15 mouse cellular contexts compared by ENCODE assay signal in the genomic region with DNA sequence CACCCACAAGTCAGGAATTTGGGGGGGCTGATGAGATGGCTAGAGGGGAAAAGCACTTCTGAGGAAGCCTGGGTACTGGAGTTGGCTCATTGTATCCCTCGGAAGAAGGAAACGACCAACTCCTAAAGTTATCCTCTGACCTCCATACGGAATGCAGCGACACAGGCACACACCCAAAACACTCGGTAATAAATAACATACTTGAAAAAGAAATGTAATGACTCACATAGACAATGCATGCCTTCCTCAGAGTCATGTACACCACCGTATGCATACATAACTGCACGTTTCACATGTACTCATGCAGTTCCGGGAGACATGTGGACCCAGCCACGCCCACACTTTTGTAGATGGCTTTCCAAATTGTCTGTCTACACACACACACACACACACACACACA. TPM values are rescaled to one million over a fixed set of nuclear protein-coding genes. Genes with fewer than 3 reads are reported as not detected.
A peak's percentile ranks its signal among the peaks of the same experiment; 100 is the strongest.
DNase-seq lines count a peak whose midpoint lies in the region; ATAC-seq lines count a peak whose summit lies in the region.
"Had no signal": no experiment of that assay in that cellular context is flagged by ENCODE, and none has a peak within 500 bp of the region (broad histone marks: within the 10 kb centered on the region; RNA-seq: fewer than 3 reads in every experiment).

No protein-coding gene starts in this region.

- no peaks in the 10 kb centered on the region for H3K9me3 ChIP-seq in heart, embryonic 11.5 days (replicated peaks; ENCODE audit: control insufficient read depth, low read length)
- no peaks in the 10 kb centered on the region for H3K9me3 ChIP-seq in kidney, embryonic 15.5 days (replicated peaks)
- H3K9me3 ChIP-seq in embryonic facial prominence, embryonic 15.5 days (replicated peaks) = no peaks in the 10 kb centered on the region
- no peaks in the 10 kb centered on the region for H3K9me3 ChIP-seq in limb, embryonic 15.5 days
- H3K9me3 ChIP-seq: midbrain, embryonic 10.5 days had no signal

- no peak overlapping the region for H3K9ac ChIP-seq in heart, embryonic 11.5 days (ENCODE audit: low read depth, low read length)
- H3K9ac ChIP-seq in kidney, embryonic 15.5 days = no peak overlapping the region
- H3K9ac ChIP-seq in embryonic facial prominence, embryonic 15.5 days = no peak overlapping the region
- no peak overlapping the region for H3K9ac ChIP-seq in limb, embryonic 15.5 days

- H3K27me3 ChIP-seq in heart, embryonic 11.5 days (ENCODE audit: control insufficient read depth, insufficient read depth, low read length) = peaks cover 3% of the 10 kb centered on the region; the same call in 1 of the 2 replicates
- no peaks in the 10 kb centered on the region for H3K27me3 ChIP-seq in kidney, embryonic 15.5 days
- H3K27me3 ChIP-seq in embryonic facial prominence, embryonic 15.5 days = no peaks in the 10 kb centered on the region
- no peaks in the 10 kb centered on the region for H3K27me3 ChIP-seq in limb, embryonic 15.5 days

- no peak for DNase-seq in heart, postnatal 4 days
- DNase-seq in kidney, adult 9 months = no peak
- DNase-seq in adrenal gland, postnatal 10 days = no peak
- DNase-seq in layer of hippocampus, adult 9-11 months = no peak
- DNase-seq: gastrocnemius, postnatal 36 days; kidney, postnatal 25 days; left cerebral cortex, postnatal 4 days; lung, adult 18-20 months; right cerebral cortex, adult 18-20 months had no signal

- no peak overlapping the region for H3K4me2 ChIP-seq in heart, embryonic 11.5 days
- no peak overlapping the region for H3K4me2 ChIP-seq in kidney, embryonic 15.5 days
- H3K4me2 ChIP-seq in embryonic facial prominence, embryonic 15.5 days (replicated peaks) = no peak overlapping the region
- H3K4me2 ChIP-seq in limb, embryonic 15.5 days = no peak overlapping the region

- WGBS in heart, embryonic 11.5 days (ENCODE audit: insufficient replicate concordance) = 85% methylated on average over 9 of the region's 9 CpGs
- WGBS in kidney, embryonic 15.5 days = 74% methylated on average over 9 of the region's 9 CpGs
- WGBS in embryonic facial prominence, embryonic 15.5 days = 46% methylated on average over 9 of the region's 9 CpGs
- WGBS in limb, embryonic 15.5 days = 53% methylated on average over 9 of the region's 9 CpGs

- H3K36me3 ChIP-seq in heart, embryonic 11.5 days (ENCODE audit: control insufficient read depth, insufficient read depth, low read length) = no peaks in the 10 kb centered on the region
- H3K36me3 ChIP-seq in kidney, embryonic 15.5 days = no peaks in the 10 kb centered on the region
- H3K36me3 ChIP-seq in embryonic facial prominence, embryonic 15.5 days = no peaks in the 10 kb centered on the region
- H3K36me3 ChIP-seq in limb, embryonic 15.5 days = no peaks in the 10 kb centered on the region
- H3K36me3 ChIP-seq: midbrain, embryonic 10.5 days had no signal

- ATAC-seq in heart, embryonic 11.5 days (replicated peaks; ENCODE audit: insufficient number of reproducible peaks, low FRiP score, low TSS enrichment) = no peak
- no peak for ATAC-seq in kidney, embryonic 15.5 days (replicated peaks; ENCODE audit: low FRiP score)
- no peak for ATAC-seq in embryonic facial prominence, embryonic 15.5 days (ENCODE audit: insufficient number of reproducible peaks, low FRiP score, low TSS enrichment, low read depth)
- no peak for ATAC-seq in limb, embryonic 15.5 days (ENCODE audit: insufficient number of reproducible peaks, low FRiP score, low TSS enrichment, low read depth)
- ATAC-seq: hindbrain, embryonic 16.5 days had no signal

- peak overlapping the region; percentile 86; the same call in 1 of the 2 replicates for H3K27ac ChIP-seq in heart, embryonic 11.5 days (ENCODE audit: low read depth, low read length)
- peak overlapping the region; percentile 95 for H3K27ac ChIP-seq in kidney, embryonic 15.5 days
- peak overlapping the region; percentile 95 for H3K27ac ChIP-seq in embryonic facial prominence, embryonic 15.5 days (replicated peaks)
- peak overlapping the region; percentile 94 for H3K27ac ChIP-seq in limb, embryonic 15.5 days

- H3K4me3 ChIP-seq in heart, embryonic 11.5 days (ENCODE audit: low read depth, low read length) = no peak overlapping the region
- no peak overlapping the region for H3K4me3 ChIP-seq in kidney, embryonic 15.5 days (replicated peaks)
- no peak overlapping the region for H3K4me3 ChIP-seq in embryonic facial prominence, embryonic 15.5 days (replicated peaks)
- no peak overlapping the region for H3K4me3 ChIP-seq in limb, embryonic 15.5 days
- H3K4me3 ChIP-seq: midbrain, embryonic 10.5 days had no signal

- H3K4me1 ChIP-seq in heart, embryonic 11.5 days (ENCODE audit: control insufficient read depth, insufficient read depth, low read length) = peaks cover 88% of the 10 kb centered on the region
- H3K4me1 ChIP-seq in kidney, embryonic 15.5 days = peaks cover 91% of the 10 kb centered on the region
- H3K4me1 ChIP-seq in embryonic facial prominence, embryonic 15.5 days = peaks cover 92% of the 10 kb centered on the region
- peaks cover 88% of the 10 kb centered on the region for H3K4me1 ChIP-seq in limb, embryonic 15.5 days

RNA-seq across cellular contexts. Expression of a gene that starts 41.0 kb away (rescaled TPM):
- 37.3 and 55.8 TPM in 2 replicates for polyA plus RNA-seq in heart, embryonic 11.5 days (2014; fragmentation: Nextera tagmentation; extraction: Ambion mirVana)
- total RNA-seq in heart, postnatal 4 days (2021) = 100 to 1,000 TPM; 141 to 149 TPM
- 107 and 109 TPM in 2 replicates for polyA plus RNA-seq in kidney, embryonic 15.5 days (2015; fragmentation: Nextera tagmentation; extraction: Ambion mirVana)
- 116 and 118 TPM in 2 replicates for polyA plus RNA-seq in embryonic facial prominence, embryonic 15.5 days (2015; fragmentation: Nextera tagmentation; extraction: Ambion mirVana)
- polyA plus RNA-seq in limb, embryonic 15.5 days (2015; fragmentation: Nextera tagmentation; extraction: Ambion mirVana) = 117 and 129 TPM in 2 replicates
- total RNA-seq in adrenal gland, postnatal 10 days (2021) = 100 to 1,000 TPM; 122 to 123 TPM
